Mouse (Mus musculus) olfactory bulb, adult 2 months (tissue): ENCODE results near the gene Cyp11a1. TPM values are rescaled to one million over a fixed set of nuclear protein-coding genes. Genes with fewer than 3 reads are reported as not detected.

ENCODE experiments used
- H3K27ac ChIP-seq: fragments of 200-500 bp; 2 replicates; pipeline ENCODE4 v1.5.1; 2012; ENCODE audit warnings: low read depth, low read length; ENCODE audit not compliant: insufficient read depth
- H3K4me1 ChIP-seq: fragments of 200-500 bp; 2 replicates; pipeline ENCODE4 v1.6.1; 2012; ENCODE audit warnings: low read length; ENCODE audit not compliant: control insufficient read depth, insufficient read depth
- H3K4me3 ChIP-seq: fragments of 200-500 bp; 2 replicates; pipeline ENCODE4 v1.5.1; 2012; ENCODE audit warnings: mild to moderate bottlenecking, low read depth, low read length, moderate library complexity; ENCODE audit not compliant: insufficient read depth
- CTCF ChIP-seq: fragments of 200-500 bp; IDR thresholded peaks from 2 replicates; pipeline ENCODE4 v1.5.1; 2012; ENCODE audit warnings: low read depth, mild to moderate bottlenecking, low read length, moderate library complexity; ENCODE audit not compliant: insufficient read depth
- POLR2A ChIP-seq: fragments of 200-500 bp; IDR thresholded peaks from 2 replicates; pipeline ENCODE4 v1.6.1; 2012; ENCODE audit warnings: mild to moderate bottlenecking, low read depth, low read length, moderate library complexity; ENCODE audit not compliant: insufficient read depth
- WGBS: fragments of 180-500 bp; shearing (Covaris S2); methylation state at CpG from one replicate; pipeline ENCODE4 v1.1.7; 2018; 5-methylcytosine and 5-hydroxymethylcytosine counted together
- polyA plus RNA-seq: library from polyadenylated mRNA; stranded (reverse); fragments of >200 nt; gene quantifications from 2 replicates; pipeline ENCODE4 v1.2.4, GENCODE M21; 2012; ENCODE audit warnings: low replicate concordance; ENCODE audit not compliant: missing spikeins, insufficient read depth, insufficient read length

Cyp11a1 gene
- polyA plus RNA-seq, 1 experiment = not detected

DNA sequence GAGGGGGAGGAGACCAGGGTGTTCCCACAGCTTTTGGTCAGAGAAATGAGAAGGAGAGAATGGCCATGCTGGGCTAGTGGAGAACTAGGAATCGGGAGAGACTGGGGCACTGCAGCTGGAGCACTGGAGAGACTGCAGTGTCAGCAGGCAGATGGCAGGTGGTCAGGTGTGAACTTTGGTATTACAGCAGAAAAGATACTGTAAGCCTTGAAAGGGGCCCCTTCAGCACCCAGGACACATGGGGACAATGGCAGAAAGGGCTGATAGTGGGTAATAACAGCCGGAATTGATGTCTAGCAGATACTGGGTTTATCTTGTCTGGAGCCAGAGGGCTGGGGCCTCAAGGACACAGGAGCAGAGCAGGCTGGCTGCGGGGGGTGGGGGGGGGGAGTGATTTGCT is 27.4 kb upstream of the Cyp11a1 start:
- 82% methylated on average over 3 of the region's 3 CpGs for WGBS
- Histone ChIP-seq H3K4me1 (peaks cover 4% of the 10 kb centered on the region; the same call in 1 of the 2 replicates), H3K27ac (no peak overlapping the region), H3K4me3 (no peak overlapping the region)
- TF ChIP-seq POLR2A (no peak), CTCF (no peak)

DNA sequence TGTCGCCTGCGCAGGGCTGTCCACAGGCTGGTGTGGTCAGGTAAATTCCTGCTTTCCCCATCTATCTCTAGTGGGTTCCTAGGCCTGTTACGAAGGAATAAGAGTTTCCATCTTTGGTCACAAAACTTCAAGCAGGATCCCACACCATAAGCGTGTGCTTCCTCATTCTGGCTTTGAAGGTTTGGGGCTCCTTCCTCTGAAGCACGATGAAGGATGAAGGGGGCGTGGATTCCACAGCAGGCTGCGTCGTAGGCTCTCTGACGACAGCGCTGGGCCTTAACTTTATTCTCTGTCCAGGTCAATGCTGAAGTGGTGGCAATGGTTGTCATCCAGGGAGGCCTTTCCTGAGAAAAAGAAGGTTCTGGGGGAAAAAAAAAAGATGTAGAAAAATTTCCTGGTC is 25.6 kb upstream of the Cyp11a1 start:
- Histone ChIP-seq H3K4me1 (peaks cover 8% of the 10 kb centered on the region; the same call in 1 of the 2 replicates), H3K27ac (no peak overlapping the region), H3K4me3 (no peak overlapping the region)
- 86% methylated on average over 10 of the region's 10 CpGs for WGBS
- no peak for TF ChIP-seq POLR2A
- TF ChIP-seq CTCF = no peak

DNA sequence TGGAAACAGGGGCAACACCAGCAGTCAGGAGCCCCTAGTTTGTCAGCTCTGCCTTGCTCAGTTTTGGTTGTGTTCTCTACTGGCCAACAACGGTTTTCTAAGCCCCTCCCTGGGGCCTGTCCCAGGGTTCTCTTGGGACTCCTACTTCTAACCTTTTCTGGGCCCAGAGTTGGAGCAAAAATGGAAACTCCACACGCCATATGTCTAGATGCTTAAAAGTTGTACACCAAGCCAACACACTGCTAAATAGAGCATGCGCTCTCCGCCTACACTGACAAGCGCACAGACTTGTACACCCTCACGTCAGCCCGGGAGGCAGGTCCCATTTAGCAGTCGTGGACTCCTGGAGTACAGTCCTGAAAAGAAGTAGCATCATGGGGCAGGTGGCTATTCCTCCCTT is 20.9 kb upstream of the Cyp11a1 start:
- no peak for TF ChIP-seq CTCF
- TF ChIP-seq POLR2A = no peak
- WGBS = 53% methylated on average over 8 of the region's 8 CpGs
- Histone ChIP-seq H3K4me3 (no peak overlapping the region), H3K4me1 (peaks cover 19% of the 10 kb centered on the region), H3K27ac (no peak overlapping the region)

DNA sequence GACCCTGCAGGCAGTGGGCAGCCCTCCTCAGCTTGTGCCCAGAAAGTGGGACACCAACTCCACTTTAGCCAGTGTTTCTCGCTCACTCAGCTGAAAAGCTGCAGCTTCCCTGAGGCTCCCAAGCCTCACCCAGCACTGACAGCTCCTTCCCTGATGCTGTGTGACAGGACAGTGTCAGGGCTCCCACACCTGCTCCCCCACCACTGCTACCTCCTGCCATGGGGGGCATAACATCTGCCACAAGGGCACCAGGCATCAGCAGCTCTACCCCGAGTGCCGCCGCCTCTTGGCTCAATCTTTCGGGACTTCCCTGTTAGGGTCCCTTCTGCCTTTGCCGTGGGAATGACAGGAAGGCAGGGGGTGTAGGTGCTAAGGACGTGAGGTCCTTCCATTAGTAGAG is 19.9 kb upstream of the Cyp11a1 start:
- H3K4me1 ChIP-seq = peaks cover 19% of the 10 kb centered on the region
- WGBS = 84% methylated on average over 7 of the region's 7 CpGs
- no peak overlapping the region for H3K27ac ChIP-seq
- no peak overlapping the region for H3K4me3 ChIP-seq
- no peak for TF ChIP-seq POLR2A
- TF ChIP-seq CTCF = no peak

DNA sequence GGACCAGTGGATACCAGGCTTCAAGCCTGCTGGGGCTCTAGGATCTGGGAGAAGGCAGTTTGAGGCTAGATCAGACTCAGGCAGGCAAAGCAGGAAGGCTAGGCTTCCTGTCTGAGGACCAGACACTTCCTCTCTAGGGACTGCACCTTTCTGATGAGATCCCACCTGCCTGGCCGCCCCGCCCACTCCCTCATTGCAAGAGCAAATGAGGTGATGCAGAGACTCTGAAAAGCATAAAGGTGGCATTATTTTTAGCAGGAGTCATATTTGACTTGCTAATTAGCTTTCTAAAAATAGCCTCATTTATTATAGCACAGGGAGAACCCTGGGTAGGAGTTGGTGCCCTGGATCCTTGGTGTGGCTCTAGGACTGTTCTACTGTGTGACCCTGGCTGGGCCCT is 18.1 kb upstream of the Cyp11a1 start:
- peaks cover 24% of the 10 kb centered on the region for H3K4me1 ChIP-seq
- TF ChIP-seq POLR2A = no peak
- no peak for TF ChIP-seq CTCF
- no peak overlapping the region for H3K4me3 ChIP-seq
- no peak overlapping the region for H3K27ac ChIP-seq
- 89% methylated on average over 2 of the region's 2 CpGs for WGBS

DNA sequence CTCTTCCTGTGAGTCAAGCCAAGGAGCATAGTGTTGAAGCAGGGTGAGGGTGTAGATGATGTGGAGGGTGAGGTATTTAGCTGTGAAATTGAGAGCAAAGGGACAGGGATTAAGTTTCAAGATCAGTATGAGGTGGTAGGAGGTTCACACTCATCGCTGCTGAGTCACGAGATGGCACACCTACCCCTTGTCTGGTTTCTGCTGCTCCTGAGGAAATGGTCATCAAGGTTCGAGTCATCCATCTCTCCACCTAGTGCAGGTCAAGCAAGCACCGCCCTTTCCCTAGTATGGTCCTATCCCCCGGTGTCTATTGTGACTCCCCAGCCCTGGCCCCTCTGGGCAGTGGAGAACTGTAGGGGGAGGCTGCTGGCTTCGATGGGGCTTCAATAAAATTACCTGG is 16.9 kb upstream of the Cyp11a1 start:
- TF ChIP-seq POLR2A = no peak
- no peak for TF ChIP-seq CTCF
- Histone ChIP-seq H3K4me3 (no peak overlapping the region), H3K27ac (no peak overlapping the region), H3K4me1 (peaks cover 31% of the 10 kb centered on the region)
- WGBS = 87% methylated on average over 6 of the region's 6 CpGs

DNA sequence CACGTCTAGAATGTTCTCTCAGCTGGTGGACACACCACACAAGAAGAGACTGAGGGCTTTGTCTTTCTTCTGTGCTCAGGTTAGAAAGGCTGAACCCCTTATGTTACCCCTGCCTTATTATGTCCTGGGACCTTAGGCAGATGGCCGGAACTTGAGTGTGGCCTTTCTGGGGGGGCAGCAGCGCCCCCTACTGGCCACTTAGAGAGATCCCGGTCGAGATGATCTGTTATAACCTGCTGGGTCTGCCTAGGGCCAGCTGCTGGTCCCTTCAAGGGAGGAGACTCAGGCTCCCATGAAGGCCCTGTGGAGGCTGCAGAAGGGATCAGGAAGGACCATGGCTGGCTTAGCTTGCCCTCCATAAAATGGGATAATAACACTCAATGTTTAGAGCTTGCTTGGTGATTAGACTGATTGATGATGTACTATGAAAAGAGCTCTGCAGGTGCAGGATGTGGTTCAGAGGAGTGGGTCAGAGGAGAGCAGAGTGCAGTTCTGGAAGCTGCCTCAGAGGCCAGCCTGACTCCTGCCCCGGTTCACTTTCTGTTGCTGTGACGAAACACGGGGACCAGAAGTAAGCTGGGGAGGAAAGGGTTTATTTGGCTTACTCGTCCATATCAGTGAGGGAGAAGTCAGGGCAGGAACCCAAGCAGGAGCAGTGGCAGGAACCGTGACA is 15.6 kb upstream of the Cyp11a1 start:
- H3K27ac ChIP-seq = no peak overlapping the region
- H3K4me3 ChIP-seq = no peak overlapping the region
- WGBS = 55% methylated on average over 10 of the region's 10 CpGs
- peaks cover 29% of the 10 kb centered on the region for H3K4me1 ChIP-seq
- TF ChIP-seq POLR2A (no peak), CTCF (peak; percentile 81; the same call in 1 of the 2 replicates)

DNA sequence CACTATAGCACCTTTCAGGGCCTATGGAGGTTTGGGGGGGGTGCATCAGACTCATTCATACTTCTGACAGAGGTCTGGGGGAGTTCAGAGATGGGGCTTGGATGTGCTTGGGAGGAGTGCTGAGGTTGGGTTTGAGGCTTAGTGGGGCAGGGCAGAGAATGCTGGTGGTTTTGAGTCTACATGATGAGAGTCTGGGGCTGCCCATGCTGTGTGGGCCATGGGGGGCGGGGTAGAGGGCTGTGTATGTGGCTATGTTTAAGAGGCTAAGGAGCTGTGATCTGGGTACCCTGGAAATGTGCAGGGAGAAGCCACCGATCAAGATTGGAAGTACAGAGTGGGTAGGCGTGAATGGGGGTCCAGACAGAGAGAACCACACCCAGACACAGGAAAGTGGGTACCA is 14.2 kb upstream of the Cyp11a1 start:
- Histone ChIP-seq H3K4me1 (peaks cover 25% of the 10 kb centered on the region), H3K4me3 (no peak overlapping the region), H3K27ac (no peak overlapping the region)
- TF ChIP-seq POLR2A (no peak), CTCF (no peak)
- WGBS = 94% methylated on average over 3 of the region's 3 CpGs

DNA sequence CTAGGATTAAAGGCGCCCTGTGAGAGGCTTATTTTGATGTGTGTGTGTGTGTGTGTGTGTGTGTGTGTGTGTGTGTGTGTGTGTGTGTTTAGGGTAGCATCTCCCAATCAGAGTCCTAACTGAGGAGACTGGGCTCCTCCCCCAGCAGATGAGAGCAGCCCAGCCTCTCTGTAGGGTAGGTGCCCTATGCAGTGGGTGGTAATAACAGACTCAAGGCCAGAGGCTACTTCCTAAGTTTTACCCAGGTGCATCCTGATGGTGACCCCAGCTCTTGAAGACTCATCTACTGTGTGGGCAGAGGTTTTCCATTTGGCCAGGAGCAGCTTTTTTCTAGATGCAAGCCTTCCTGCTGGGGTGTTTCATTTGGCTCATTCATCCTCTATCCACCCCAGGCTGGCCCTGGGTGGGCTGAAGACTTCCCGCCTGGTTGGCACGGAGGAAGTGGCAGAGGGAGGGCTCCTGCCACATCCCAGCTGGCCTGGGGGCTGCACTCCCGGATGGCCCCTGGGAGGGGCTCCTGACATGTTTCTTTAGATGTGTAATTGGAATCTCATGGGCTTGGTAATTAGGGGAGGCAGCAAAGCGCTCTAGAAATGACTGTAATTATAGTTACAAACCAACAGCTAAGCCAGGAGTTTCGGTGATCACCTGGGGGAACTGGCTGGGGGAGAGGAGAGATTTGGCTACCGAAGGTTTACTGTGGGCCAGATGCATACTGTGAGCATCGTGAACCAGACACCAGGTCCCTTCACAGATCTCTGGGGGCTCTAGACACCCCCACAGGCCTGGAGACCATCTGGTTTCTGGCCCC is 13.2 kb upstream of the Cyp11a1 start:
- 26% methylated on average over 8 of the region's 8 CpGs for WGBS
- TF ChIP-seq POLR2A (no peak), CTCF (no peak)
- Histone ChIP-seq H3K27ac (no peak overlapping the region), H3K4me3 (no peak overlapping the region), H3K4me1 (peaks cover 26% of the 10 kb centered on the region)

DNA sequence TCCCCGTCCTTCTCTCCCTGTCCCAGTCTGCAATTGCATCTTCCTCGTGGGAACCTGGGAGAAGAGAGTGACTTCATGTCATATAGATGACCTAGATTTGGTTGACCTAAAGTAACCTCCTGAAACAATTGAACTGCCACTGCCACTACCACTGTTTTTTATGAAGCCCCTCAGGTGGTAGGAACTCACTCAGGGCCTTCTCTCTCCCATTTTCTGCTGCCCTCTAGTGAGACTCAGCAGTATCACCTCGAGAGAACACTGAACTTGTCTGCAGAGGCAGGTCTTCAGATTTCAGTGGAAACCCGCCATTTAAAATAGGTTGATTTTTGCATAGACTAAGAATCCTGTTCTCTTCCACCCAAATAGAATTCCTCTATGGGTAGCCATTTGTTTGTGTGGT is 10.9 kb upstream of the Cyp11a1 start:
- Histone ChIP-seq H3K4me1 (peaks cover 25% of the 10 kb centered on the region), H3K27ac (no peak overlapping the region), H3K4me3 (no peak overlapping the region)
- TF ChIP-seq CTCF (no peak), POLR2A (no peak)
- 59% methylated on average over 4 of the region's 4 CpGs for WGBS
